Mouse (Mus musculus) bone marrow, adult 2 months (tissue): ENCODE data around the gene Hdac8.

Source experiments
- CTCF ChIP-seq: fragments of 200-500 bp; IDR thresholded peaks from 2 replicates; pipeline ENCODE4 v1.5.1; 2011; ENCODE audit warnings: low read length, control low read depth; ENCODE audit not compliant: control insufficient read depth, insufficient read depth
- POLR2A ChIP-seq: fragments of 200-500 bp; IDR thresholded peaks from 2 replicates; pipeline ENCODE4 v1.6.1; 2011; ENCODE audit warnings: low read depth, mild to moderate bottlenecking, control low read depth, low read length, borderline replicate concordance; ENCODE audit not compliant: control insufficient read depth

- TF ChIP-seq CTCF (no peak), POLR2A (no peak)
Observed at GRCm38 (mm10) chrX:102384765-102385164, 120.4 kb downstream of the Hdac8 start.
